Mouse (Mus musculus): ENCODE data around the gene Tsnaxip1.

Tsnaxip1 gene

DNA sequence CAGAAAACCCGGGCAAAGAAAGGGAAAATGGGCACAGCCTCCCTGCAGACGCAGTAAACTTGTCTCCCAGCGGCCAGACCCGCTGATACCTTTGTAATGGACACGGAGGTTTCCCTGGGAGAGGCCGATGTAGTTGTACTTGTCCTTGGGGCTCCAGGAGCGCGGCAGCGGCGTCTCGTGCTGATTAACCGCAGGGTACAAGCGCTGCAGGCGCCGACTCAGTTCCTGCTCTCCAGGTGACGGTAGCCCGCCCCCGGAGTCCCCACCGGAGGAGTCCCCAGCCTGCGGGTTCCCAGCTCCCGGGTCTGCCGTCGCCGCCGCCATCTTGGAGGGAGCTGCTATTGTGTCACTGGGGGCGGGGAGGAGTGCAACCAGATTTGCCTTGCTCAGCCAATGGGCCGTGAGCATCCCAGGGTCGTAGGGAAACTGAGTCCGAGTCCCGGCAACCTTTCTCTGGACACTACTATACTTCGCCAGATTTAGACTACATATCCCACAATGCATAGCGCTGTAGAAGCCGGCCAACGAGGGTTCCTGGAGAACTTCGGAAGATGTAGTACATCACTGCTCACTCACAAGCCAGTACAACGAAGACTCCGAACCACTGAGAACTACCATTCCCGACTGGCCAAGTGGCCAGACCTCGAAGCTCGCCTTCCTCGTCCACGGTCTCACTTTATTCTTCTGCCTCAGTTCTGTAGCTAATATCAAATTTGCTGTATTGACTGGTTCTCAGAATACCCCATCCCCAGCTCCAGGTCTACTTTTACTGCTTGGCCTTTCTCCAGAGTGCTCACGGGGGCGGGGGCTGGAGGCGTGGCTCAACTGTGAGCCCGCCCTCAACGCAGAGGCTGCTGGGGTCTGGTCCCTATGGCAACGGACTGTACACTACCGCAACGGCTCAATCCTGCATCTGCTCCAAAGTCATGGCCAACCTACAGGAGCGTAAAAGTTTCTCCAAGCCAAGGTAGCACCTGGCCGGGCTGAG is at the start of gene Tsnaxip1, which contains the start of gene Ranbp10:
Gene Tsnaxip1, plus strand, starts transcription at position 871 of the 988 bp plus-strand sequence.
Gene Ranbp10, minus strand, starts transcription at position 490 of the 988 bp plus-strand sequence.
- peak; percentile 98 for DNase-seq (ENCODE audit: low read depth, low spot score)

- DNase-seq (ENCODE audit: low read depth, low spot score) = no peak
These were observed 49.7 kb upstream of the Tsnaxip1 start for GRCm38 (mm10) chr8:105777833-105778232.

- no peak for DNase-seq (ENCODE audit: low read depth, low spot score)
These were observed 47.2 kb upstream of the Tsnaxip1 start for GRCm38 (mm10) chr8:105780298-105780697.

DNA sequence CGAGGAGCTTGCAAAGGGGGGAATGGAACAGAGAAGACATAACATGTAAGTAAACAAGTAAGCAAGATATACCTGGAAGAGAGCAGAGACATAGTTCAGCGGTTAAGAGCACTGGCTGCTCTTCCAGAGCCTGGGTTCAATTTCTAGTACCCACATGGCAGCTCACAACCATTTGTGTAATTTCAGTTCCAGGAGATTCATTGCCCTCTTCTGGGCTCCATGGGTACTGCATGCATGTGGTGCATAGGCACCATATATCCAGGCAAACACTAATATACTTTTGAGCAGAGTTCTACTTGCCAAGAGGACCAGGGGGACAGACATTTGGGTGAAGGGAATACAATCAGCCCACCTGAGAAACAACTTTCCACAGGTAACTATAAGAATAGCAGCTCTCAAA is 39.3 kb upstream of the Tsnaxip1 start:
- DNase-seq (ENCODE audit: low read depth, low spot score) = peak; percentile 37

- DNase-seq (ENCODE audit: low read depth, low spot score) = no peak
These were observed 38.6 kb upstream of the Tsnaxip1 start for GRCm38 (mm10) chr8:105788927-105789326.

GRCm38 (mm10) chr8:105789626-105790025 is 37.9 kb upstream of the Tsnaxip1 start:
- DNase-seq (ENCODE audit: low read depth, low spot score) = no peak

- no peak for DNase-seq (ENCODE audit: low read depth, low spot score)
These were observed 34.2 kb upstream of the Tsnaxip1 start for GRCm38 (mm10) chr8:105793331-105793730.

- DNase-seq (ENCODE audit: low read depth, low spot score) = no peak
These were observed 33.4 kb upstream of the Tsnaxip1 start for GRCm38 (mm10) chr8:105794009-105794598.

DNA sequence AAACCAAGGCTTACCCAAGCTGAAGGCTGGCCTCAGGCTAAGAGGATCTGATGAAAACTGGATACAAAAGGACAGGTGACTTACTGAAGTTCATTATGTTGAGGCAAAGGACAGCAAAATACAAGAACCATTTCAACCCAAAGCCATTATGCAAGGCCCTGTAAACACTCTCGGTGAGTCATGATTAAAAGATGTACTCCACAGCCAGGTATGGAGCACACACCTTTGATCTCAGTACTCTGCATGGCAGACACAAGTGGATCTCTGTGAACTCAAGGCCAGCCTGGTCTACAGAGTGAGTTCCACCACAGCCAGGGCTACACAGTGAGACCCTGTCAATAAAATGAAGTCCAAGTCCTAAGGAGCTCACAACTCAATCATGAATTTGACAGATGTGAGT is 31.7 kb upstream of the Tsnaxip1 start:
- DNase-seq (ENCODE audit: low read depth, low spot score) = no peak

GRCm38 (mm10) chr8:105798408-105798807 is 29.1 kb upstream of the Tsnaxip1 start:
- no peak for DNase-seq (ENCODE audit: low read depth, low spot score)

DNA sequence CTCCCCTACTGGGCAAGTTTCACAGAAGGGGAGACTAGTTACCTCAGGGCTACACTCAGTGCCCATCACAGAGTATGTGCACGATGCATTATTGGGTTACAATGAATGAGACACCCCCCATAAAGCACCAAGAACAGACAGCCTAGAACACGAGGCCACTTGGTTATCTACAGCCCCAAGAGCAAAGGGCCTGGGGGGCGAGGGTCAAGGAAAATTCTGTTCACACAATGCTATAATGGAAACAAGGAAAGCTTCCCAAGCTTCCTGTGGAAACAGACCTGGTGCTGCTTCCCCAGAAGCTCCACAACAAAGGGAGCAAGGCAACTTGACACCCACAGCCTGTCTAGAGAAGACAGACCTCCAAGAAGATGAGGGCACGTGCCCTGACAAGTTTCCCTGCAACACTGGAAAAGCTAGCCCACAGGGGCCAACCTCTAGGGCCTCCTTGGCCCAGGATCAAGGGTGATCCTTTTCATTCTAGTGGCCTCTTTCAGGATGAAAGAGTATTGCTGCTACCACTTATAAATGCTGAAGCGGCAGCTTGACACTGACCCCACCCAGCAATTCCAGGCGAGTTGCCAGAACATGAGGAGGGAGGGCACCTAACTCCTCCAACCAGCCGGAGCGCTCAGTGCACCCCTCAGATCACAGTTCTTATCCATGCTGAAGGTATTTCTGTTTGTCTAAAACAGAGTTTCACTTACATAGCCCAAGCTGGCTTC is 28.3 kb upstream of the Tsnaxip1 start:
- no peak for DNase-seq (ENCODE audit: low read depth, low spot score)

DNA sequence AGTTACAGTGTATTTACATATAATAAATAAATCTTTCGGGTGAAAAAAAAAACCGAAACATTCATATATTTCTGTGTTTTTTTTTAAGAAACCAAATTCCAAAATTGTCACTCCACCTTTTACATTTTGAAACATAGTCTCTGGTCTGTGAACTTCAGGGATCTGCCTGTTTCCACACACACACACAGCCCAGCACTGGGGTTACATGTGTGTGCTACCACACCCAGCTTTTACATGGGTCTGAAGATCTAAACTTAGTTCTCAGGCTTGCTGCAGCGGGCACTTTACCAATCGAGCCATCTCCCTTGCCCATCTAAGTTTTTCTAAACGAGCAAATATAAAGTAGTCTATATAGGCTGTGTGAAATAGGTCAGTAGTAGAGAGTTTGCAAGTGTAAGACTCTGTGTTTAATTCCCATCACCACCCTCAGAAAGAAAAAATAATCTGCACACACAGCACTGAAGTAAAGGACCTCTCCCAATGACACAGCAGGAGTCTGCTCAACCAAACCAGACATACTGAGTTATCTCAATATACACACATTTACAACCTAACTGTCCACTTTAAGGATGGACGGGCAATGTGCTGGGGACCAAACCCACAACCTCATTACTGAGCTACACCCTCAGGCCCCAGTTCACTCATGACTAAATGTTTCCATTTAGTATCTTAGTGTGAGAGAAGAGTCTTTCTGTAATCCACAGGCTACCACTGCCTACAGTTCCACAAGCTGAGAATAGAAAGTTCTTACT is 26.2 kb upstream of the Tsnaxip1 start:
- no peak for DNase-seq (ENCODE audit: low read depth, low spot score)

DNA sequence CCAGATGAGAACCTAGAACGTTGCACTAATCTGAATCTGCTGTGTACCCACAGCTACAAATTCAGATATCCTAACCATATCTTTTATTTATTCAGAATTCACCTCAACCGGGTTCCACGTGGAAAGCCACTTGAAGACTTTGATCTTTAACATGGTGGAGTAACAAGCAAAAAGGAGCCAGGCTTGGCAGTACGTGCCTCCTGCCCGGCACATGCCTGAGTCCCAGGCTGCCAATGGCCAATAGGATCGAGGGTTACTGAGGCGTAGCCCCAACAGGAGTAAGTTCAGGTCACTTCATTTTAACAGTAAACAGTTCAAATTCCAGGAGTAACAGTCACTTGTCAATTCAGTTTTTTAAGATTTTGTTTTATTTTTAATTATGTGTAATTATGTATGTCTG is 22.7 kb upstream of the Tsnaxip1 start:
- DNase-seq (ENCODE audit: low read depth, low spot score) = no peak

DNA sequence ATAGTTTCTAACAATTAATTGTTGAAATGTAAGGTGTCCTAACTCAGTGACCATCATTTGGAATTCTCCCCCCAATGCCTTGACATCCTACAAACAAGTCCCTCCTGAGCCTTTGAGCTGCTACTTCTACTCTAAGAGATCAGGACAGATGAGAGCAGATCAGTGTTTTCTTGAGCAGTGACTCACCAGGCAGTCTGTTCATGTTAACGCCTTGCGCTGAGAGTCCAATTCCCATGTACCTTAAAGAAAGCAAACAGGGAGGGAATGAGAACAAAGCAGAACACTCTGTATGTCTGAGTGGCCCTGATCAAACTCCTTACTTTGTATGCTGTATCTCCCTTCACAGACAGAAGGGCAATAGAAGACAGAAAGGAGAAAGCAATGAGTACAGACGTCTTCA is 22.2 kb upstream of the Tsnaxip1 start:
- no peak for DNase-seq (ENCODE audit: low read depth, low spot score)

- no peak for DNase-seq (ENCODE audit: low read depth, low spot score)
These were observed 21.6 kb upstream of the Tsnaxip1 start for GRCm38 (mm10) chr8:105805964-105806363.

DNA sequence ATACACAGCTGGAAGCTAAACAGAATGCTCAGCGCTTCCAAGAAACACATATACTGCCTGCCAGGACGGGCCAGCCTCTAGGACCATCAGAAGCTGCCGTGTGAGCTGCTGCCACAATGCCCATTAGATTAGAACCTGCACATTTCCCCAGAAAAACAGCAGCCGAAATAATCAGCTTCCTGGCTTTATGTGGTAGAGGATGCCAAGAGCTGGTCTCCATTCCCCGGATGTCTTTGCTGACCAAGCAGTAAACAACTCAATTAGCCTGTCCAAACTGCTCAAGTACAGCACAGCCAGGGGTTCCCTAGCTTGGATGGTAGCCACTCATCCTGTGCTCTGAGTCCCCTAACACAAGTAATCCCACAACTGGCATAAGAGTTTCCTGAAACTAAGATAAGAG is 19.8 kb upstream of the Tsnaxip1 start:
- DNase-seq (ENCODE audit: low read depth, low spot score) = no peak

- DNase-seq (ENCODE audit: low read depth, low spot score) = no peak
These were observed 19.1 kb upstream of the Tsnaxip1 start for GRCm38 (mm10) chr8:105808480-105808879.

GRCm38 (mm10) chr8:105810245-105810786 is 17.2 kb upstream of the Tsnaxip1 start:
- DNase-seq (ENCODE audit: low read depth, low spot score) = no peak

DNA sequence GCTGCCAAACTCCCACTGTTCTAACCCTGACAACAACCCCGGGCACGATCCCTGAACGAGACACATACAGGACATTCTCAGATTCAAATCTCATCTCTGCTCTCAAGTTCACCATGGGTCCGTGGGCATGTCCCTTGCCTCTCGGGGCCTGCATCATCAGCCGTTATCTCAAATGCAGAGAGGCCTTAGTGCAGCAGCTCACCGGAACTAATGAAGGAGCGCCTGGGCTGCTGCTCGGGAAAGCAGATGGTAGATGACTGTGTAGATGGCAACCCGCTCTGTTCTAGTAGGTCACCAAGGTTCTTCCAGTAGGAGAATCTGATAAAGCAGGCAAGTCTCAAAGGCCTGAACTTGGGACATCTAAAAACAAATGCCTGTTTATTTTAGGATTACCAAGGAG is 16.5 kb upstream of the Tsnaxip1 start:
- DNase-seq (ENCODE audit: low read depth, low spot score) = no peak

DNA sequence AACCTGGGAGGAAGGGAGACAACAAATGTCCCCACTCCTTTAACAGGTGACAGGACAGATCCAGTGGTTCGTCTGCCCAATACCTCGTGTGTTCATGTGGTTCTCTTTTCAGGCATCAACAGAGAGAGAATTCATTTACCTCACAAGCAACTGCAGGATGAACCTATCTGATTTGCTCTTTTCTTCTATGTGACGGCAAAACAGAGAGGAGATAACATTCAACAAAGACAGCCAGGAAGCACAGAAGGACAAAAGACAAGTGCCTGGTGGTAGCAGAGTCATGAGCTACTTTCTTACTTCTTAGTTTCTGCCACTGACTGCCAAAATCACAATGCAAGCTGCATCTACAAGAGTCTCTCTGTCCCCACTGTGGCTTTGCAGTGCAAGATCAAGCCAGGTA is 16.0 kb upstream of the Tsnaxip1 start:
- no peak for DNase-seq (ENCODE audit: low read depth, low spot score)

- no peak for DNase-seq (ENCODE audit: low read depth, low spot score)
These were observed 15.0 kb upstream of the Tsnaxip1 start for GRCm38 (mm10) chr8:105812511-105812910.
